Mouse (Mus musculus): ENCODE measurements around the gene H2-DMa.
"Not testable (repeated sequence)": the region's sequence is repeated elsewhere in the genome, so short reads cannot be mapped to it uniquely, and the experiment has no call there.

Gene H2-DMa

GRCm38 (mm10) chr17:34124649-34125048 lies 5.3 kb downstream of the H2-DMa start:
- DNase-seq (ENCODE audit: low read depth, low spot score), result no peak

GRCm38 (mm10) chr17:34126826-34127420 lies 7.6 kb downstream of the H2-DMa start:
- DNase-seq (ENCODE audit: low read depth, low spot score), result no peak

GRCm38 (mm10) chr17:34127475-34127874 lies 8.1 kb downstream of the H2-DMa start:
- DNase-seq (ENCODE audit: low read depth, low spot score), result no peak

GRCm38 (mm10) chr17:34128264-34128937 lies 9.1 kb downstream of the H2-DMa start:
- no peak for DNase-seq (ENCODE audit: low read depth, low spot score)

GRCm38 (mm10) chr17:34128944-34129791 lies 9.8 kb downstream of the H2-DMa start:
- no peak for DNase-seq (ENCODE audit: low read depth, low spot score)

GRCm38 (mm10) chr17:34130073-34130947 lies 11.0 kb downstream of the H2-DMa start:
- DNase-seq (ENCODE audit: low read depth, low spot score), result no peak

GRCm38 (mm10) chr17:34131911-34132310 lies 12.6 kb downstream of the H2-DMa start:
- no peak for DNase-seq (ENCODE audit: low read depth, low spot score)

- no peak for DNase-seq (ENCODE audit: low read depth, low spot score)
Measured at GRCm38 (mm10) chr17:34133289-34133688, 13.9 kb downstream of the H2-DMa start.

GRCm38 (mm10) chr17:34134451-34134850 lies 15.1 kb downstream of the H2-DMa start:
- no peak for DNase-seq (ENCODE audit: low read depth, low spot score)

- peak; percentile 99 for DNase-seq (ENCODE audit: low read depth, low spot score)
Measured at GRCm38 (mm10) chr17:34135297-34136224, 16.2 kb downstream of the H2-DMa start.

GRCm38 (mm10) chr17:34137601-34138000 lies 18.3 kb downstream of the H2-DMa start:
- DNase-seq (ENCODE audit: low read depth, low spot score), result no peak

GRCm38 (mm10) chr17:34138655-34139054 lies 19.3 kb downstream of the H2-DMa start:
- no peak for DNase-seq (ENCODE audit: low read depth, low spot score)

- no peak for DNase-seq (ENCODE audit: low read depth, low spot score)
Measured at GRCm38 (mm10) chr17:34139416-34139815, 20.1 kb downstream of the H2-DMa start.

GRCm38 (mm10) chr17:34140240-34140639 lies 20.9 kb downstream of the H2-DMa start:
- DNase-seq (ENCODE audit: low read depth, low spot score), result no peak

- DNase-seq (ENCODE audit: low read depth, low spot score), result no peak
Measured at GRCm38 (mm10) chr17:34141448-34141847, 22.1 kb downstream of the H2-DMa start.

GRCm38 (mm10) chr17:34142456-34143010 lies 23.2 kb downstream of the H2-DMa start:
- no peak for DNase-seq (ENCODE audit: low read depth, low spot score)

- no peak for DNase-seq (ENCODE audit: low read depth, low spot score)
Measured at GRCm38 (mm10) chr17:34143033-34143432, 23.7 kb downstream of the H2-DMa start, which contains the start of gene H2-DMb2. TSS of gene H2-DMb2 (plus strand) at chr17:34143307.

- no peak for DNase-seq (ENCODE audit: low read depth, low spot score)
Measured at GRCm38 (mm10) chr17:34143461-34143860, 24.1 kb downstream of the H2-DMa start.

GRCm38 (mm10) chr17:34144221-34144620 lies 24.9 kb downstream of the H2-DMa start:
- not testable (repeated sequence) for DNase-seq (ENCODE audit: low read depth, low spot score)

GRCm38 (mm10) chr17:34144960-34145371 lies 25.6 kb downstream of the H2-DMa start:
- no peak for DNase-seq (ENCODE audit: low read depth, low spot score)

All from telencephalon, adult 2 months (tissue).